8 mouse cellular contexts compared by ENCODE assay signal in genomic region chr17:70780726-70781689, GRCm38 (mm10).
DNase-seq lines count a peak whose midpoint lies in the region; ATAC-seq and TF ChIP-seq lines count a peak whose summit lies in the region.

No protein-coding gene starts in this region.

- peaks cover 3% of the 10 kb centered on the region; the same call in 1 of the 2 replicates for H3K4me1 ChIP-seq in cerebellum, adult 2 months (ENCODE audit: control insufficient read depth, insufficient read depth, low read length)
- H3K4me1 ChIP-seq in embryonic facial prominence, embryonic 12.5 days: peaks cover 22% of the 10 kb centered on the region
- H3K4me1 ChIP-seq in intestine, embryonic 16.5 days (ENCODE audit: control insufficient read depth, insufficient read depth, low read length): no peaks in the 10 kb centered on the region
- no peaks in the 10 kb centered on the region for H3K4me1 ChIP-seq in midbrain, embryonic 16.5 days (ENCODE audit: control insufficient read depth, insufficient read depth, low read length)

- 57% methylated on average over 18 of the region's 18 CpGs for WGBS in cerebellum, adult 2 months
- 26% methylated on average over 17 of the region's 18 CpGs for WGBS in embryonic facial prominence, embryonic 12.5 days
- 38% methylated on average over 17 of the region's 18 CpGs for WGBS in intestine, embryonic 16.5 days
- WGBS in midbrain, embryonic 16.5 days: 19% methylated on average over 18 of the region's 18 CpGs

- 0 out of 2 replicates have a peak overlapping the region, but pooled peaks have one; percentile 21 for H3K27ac ChIP-seq in cerebellum, adult 2 months (ENCODE audit: insufficient read depth, low read length)
- peak overlapping the region; percentile 71 for H3K27ac ChIP-seq in embryonic facial prominence, embryonic 12.5 days
- peak overlapping the region; percentile 46 for H3K27ac ChIP-seq in intestine, embryonic 16.5 days (ENCODE audit: low read length)
- H3K27ac ChIP-seq in midbrain, embryonic 16.5 days (ENCODE audit: low read length): no peak overlapping the region

- TF ChIP-seq CTCF in cerebellum, adult 2 months (IDR thresholded peaks at IDR 0.05; ENCODE audit: borderline replicate concordance, insufficient read depth, low read depth, low read length): no peak

- H3K4me3 ChIP-seq in cerebellum, adult 2 months (replicated peaks; ENCODE audit: insufficient read depth, low read depth, low read length): no peak overlapping the region
- H3K4me3 ChIP-seq in embryonic facial prominence, embryonic 12.5 days: no peak overlapping the region
- H3K4me3 ChIP-seq in intestine, embryonic 16.5 days (ENCODE audit: low read length): no peak overlapping the region
- no peak overlapping the region for H3K4me3 ChIP-seq in midbrain, embryonic 16.5 days (ENCODE audit: low read depth, low read length)

- no peak for DNase-seq in cerebellum, adult 2 months
- no peak for DNase-seq in cerebellum, postnatal 10 days
- DNase-seq in left cerebral cortex, adult 9 months (ENCODE audit: low spot score in 2 of 2): no peak
- no peak for DNase-seq in layer of hippocampus, adult 18-20 months (ENCODE audit: low spot score in 2 of 2)
- DNase-seq in natural killer cell, adult 2 months (ENCODE audit: low spot score in 2 of 2): no peak

- no peaks in the 10 kb centered on the region for H3K9me3 ChIP-seq in embryonic facial prominence, embryonic 12.5 days
- no peaks in the 10 kb centered on the region for H3K9me3 ChIP-seq in intestine, embryonic 16.5 days (ENCODE audit: control insufficient read depth, low read length)
- H3K9me3 ChIP-seq in midbrain, embryonic 16.5 days (replicated peaks; ENCODE audit: control insufficient read depth, low read length, poor library complexity, severe bottlenecking): no peaks in the 10 kb centered on the region

- H3K27me3 ChIP-seq in cerebellum, adult 2 months (ENCODE audit: control insufficient read depth, insufficient read depth, low read length): no peaks in the 10 kb centered on the region
- H3K27me3 ChIP-seq in embryonic facial prominence, embryonic 12.5 days: no peaks in the 10 kb centered on the region
- no peaks in the 10 kb centered on the region for H3K27me3 ChIP-seq in intestine, embryonic 16.5 days (replicated peaks; ENCODE audit: control insufficient read depth, insufficient read depth, low read length)
- H3K27me3 ChIP-seq in midbrain, embryonic 16.5 days (ENCODE audit: control insufficient read depth, insufficient read depth, low read depth, low read length): no peaks in the 10 kb centered on the region

- no peak overlapping the region for H3K9ac ChIP-seq in embryonic facial prominence, embryonic 12.5 days
- H3K9ac ChIP-seq in intestine, embryonic 16.5 days (ENCODE audit: low read depth, low read length): no peak overlapping the region
- H3K9ac ChIP-seq in midbrain, embryonic 16.5 days (ENCODE audit: low read depth, low read length): no peak overlapping the region

- ATAC-seq in embryonic facial prominence, embryonic 12.5 days (ENCODE audit: insufficient number of reproducible peaks, insufficient read depth, low FRiP score, low TSS enrichment): peak; percentile 79; the same call in 1 of the 2 replicates
- ATAC-seq in intestine, embryonic 16.5 days: peak; percentile 92
- peak; percentile 72 for ATAC-seq in midbrain, embryonic 16.5 days

- no peak for TF ChIP-seq POLR2A in cerebellum, adult 2 months (IDR thresholded peaks at IDR 0.05; ENCODE audit: borderline replicate concordance, insufficient read depth, low read length)

- no peaks in the 10 kb centered on the region for H3K36me3 ChIP-seq in embryonic facial prominence, embryonic 12.5 days
- no peaks in the 10 kb centered on the region for H3K36me3 ChIP-seq in intestine, embryonic 16.5 days (ENCODE audit: control insufficient read depth, insufficient read depth, low read length)
- no peaks in the 10 kb centered on the region for H3K36me3 ChIP-seq in midbrain, embryonic 16.5 days (ENCODE audit: control insufficient read depth, insufficient read depth, low read length)

- H3K4me2 ChIP-seq in embryonic facial prominence, embryonic 12.5 days (replicated peaks): no peak overlapping the region
- H3K4me2 ChIP-seq in intestine, embryonic 16.5 days (ENCODE audit: low read depth, low read length): no peak overlapping the region
- H3K4me2 ChIP-seq in midbrain, embryonic 16.5 days (ENCODE audit: low read length): no peak overlapping the region
